Mouse (Mus musculus) limb, embryonic 10.5 days (tissue): ENCODE results near the gene Fam92a. TPM values are rescaled to one million over a fixed set of nuclear protein-coding genes. Genes with fewer than 3 reads are reported as not detected.
A peak's percentile ranks its signal among the peaks of the same experiment; 100 is the strongest.
"Not testable (repeated sequence)": the region's sequence is repeated elsewhere in the genome, so short reads cannot be mapped to it uniquely, and the experiment has no call there.

Experiments used
- DNase-seq: peaks from one replicate; pipeline ENCODE4 v3.0.0-alpha.2; 2017; ENCODE audit warnings: low spot score
- H3K27ac ChIP-seq: fragments of 300-500 bp; sonication (generic); 2 replicates; pipeline ENCODE4 v1.5.1; 2016; ENCODE audit warnings: mild to moderate bottlenecking
- H3K27me3 ChIP-seq: fragments of 300-500 bp; sonication (generic); 2 replicates; pipeline ENCODE4 v1.6.1; 2016; ENCODE audit warnings: low read depth, mild to moderate bottlenecking; ENCODE audit not compliant: poor library complexity, severe bottlenecking
- H3K36me3 ChIP-seq: fragments of 300-500 bp; sonication (generic); 2 replicates; pipeline ENCODE4 v1.6.1; 2016; ENCODE audit warnings: mild to moderate bottlenecking, moderate library complexity
- H3K4me1 ChIP-seq: fragments of 300-500 bp; sonication (generic); 2 replicates; pipeline ENCODE4 v1.6.1; 2016
- H3K4me3 ChIP-seq: fragments of 300-500 bp; sonication (generic); 2 replicates; pipeline ENCODE4 v1.5.1; 2016; ENCODE audit warnings: mild to moderate bottlenecking, moderate library complexity
- H3K9me3 ChIP-seq: fragments of 300-500 bp; sonication (generic); replicated peaks from 2 replicates; pipeline ENCODE4 v1.6.1; 2016; ENCODE audit warnings: mild to moderate bottlenecking
- WGBS: fragments of 180-500 bp; shearing (Covaris S2); methylation state at CpG from one replicate; pipeline ENCODE4 v1.1.7; 2016; 5-methylcytosine and 5-hydroxymethylcytosine counted together
- polyA plus RNA-seq: library from polyadenylated mRNA; unstranded; fragments of >200 nt; fragmentation: Nextera tagmentation; extraction: Ambion mirVana; gene quantifications from 2 replicates; pipeline ENCODE4 v1.2.1, GENCODE M21; 2016

The Fam92a gene
- 92.4 and 96.2 TPM in 2 replicates for polyA plus RNA-seq

GRCm38 (mm10) chr4:12171318-12172091, at the start of gene Fam92a:
Gene Fam92a, minus strand, starts transcription at chr4:12172015.
- Histone ChIP-seq H3K4me3 (peak within 1 kb of the TSS; percentile 69), H3K36me3 (peaks cover 29% of the 10 kb centered on the region), H3K27ac (peak within 1 kb of the TSS; percentile 97), H3K4me1 (peaks cover 8% of the 10 kb centered on the region), H3K27me3 (no peaks in the 10 kb centered on the region), H3K9me3 (no peaks in the 10 kb centered on the region)
- DNase-seq: peak; percentile 85
- under 1% methylated on average over 74 of the region's 74 CpGs for WGBS

GRCm38 (mm10) chr4:12178992-12179391, 7.2 kb upstream of the Fam92a start:
- H3K4me1 ChIP-seq: no peaks in the 10 kb centered on the region

GRCm38 (mm10) chr4:12170986-12171317, 863 bp downstream of the Fam92a start:
- H3K9me3 ChIP-seq: no peaks in the 10 kb centered on the region
- H3K4me3 ChIP-seq: peak overlapping the region; percentile 69
- H3K27ac ChIP-seq: peak overlapping the region; percentile 97
- H3K27me3 ChIP-seq: no peaks in the 10 kb centered on the region
- WGBS: 30% methylated on average over 9 of the region's 9 CpGs
- H3K4me1 ChIP-seq: peaks cover 8% of the 10 kb centered on the region
- peaks cover 35% of the 10 kb centered on the region for H3K36me3 ChIP-seq
- DNase-seq: no peak

More at GRCm38 (mm10) chr4:12178992-12179391, 7.2 kb upstream of the Fam92a start:
- Histone ChIP-seq H3K27me3 (no peaks in the 10 kb centered on the region), H3K27ac (no peak overlapping the region), H3K9me3 (no peaks in the 10 kb centered on the region), H3K4me3 (no peak overlapping the region), H3K36me3 (no peaks in the 10 kb centered on the region)
- DNase-seq: no peak
- 86% methylated on average over 10 of the region's 10 CpGs for WGBS

- no peaks in the 10 kb centered on the region; the same call in 1 of the 2 replicates for H3K9me3 ChIP-seq
- H3K27me3 ChIP-seq: no peaks in the 10 kb centered on the region
- DNase-seq: no peak
- H3K4me3 ChIP-seq: no peak overlapping the region
- H3K4me1 ChIP-seq: no peaks in the 10 kb centered on the region
- H3K27ac ChIP-seq: no peak overlapping the region
- H3K36me3 ChIP-seq: peaks cover 57% of the 10 kb centered on the region
Measured at GRCm38 (mm10) chr4:12147660-12148059, 24.2 kb downstream of the Fam92a start.

GRCm38 (mm10) chr4:12141516-12141915, 30.3 kb downstream of the Fam92a start:
- not testable (repeated sequence) for DNase-seq, H3K4me3 ChIP-seq, H3K4me1 ChIP-seq, H3K9me3 ChIP-seq, H3K27ac ChIP-seq, H3K27me3 ChIP-seq
- WGBS: 97% methylated on average over 7 of the region's 7 CpGs
- peaks cover 13% of the 10 kb centered on the region for H3K36me3 ChIP-seq

- not testable (repeated sequence) for H3K4me1 ChIP-seq, H3K36me3 ChIP-seq, DNase-seq, H3K9me3 ChIP-seq, H3K27me3 ChIP-seq, H3K27ac ChIP-seq
- WGBS: 21% methylated on average over 27 of the region's 40 CpGs
- peak overlapping the region; percentile 41 for H3K4me3 ChIP-seq
Measured at GRCm38 (mm10) chr4:12140592-12141062, 31.2 kb downstream of the Fam92a start.

- WGBS: 10% methylated on average over 19 of the region's 32 CpGs
- DNase-seq: peak; percentile 66
Measured at GRCm38 (mm10) chr4:12140141-12140567, 31.7 kb downstream of the Fam92a start, which contains the start of gene Rbm12b1. Gene Rbm12b1, plus strand, starts transcription at chr4:12140264.

More at GRCm38 (mm10) chr4:12140141-12140567, 31.7 kb downstream of the Fam92a start, which contains the start of gene Rbm12b1:
- Histone ChIP-seq H3K4me3 (peak within 1 kb of the TSS; percentile 47), H3K27ac (peak within 1 kb of the TSS; percentile 71)
- not testable (repeated sequence) for H3K9me3 ChIP-seq, H3K36me3 ChIP-seq, H3K4me1 ChIP-seq, H3K27me3 ChIP-seq

Other genes starting within 250 kb of the Fam92a start
- 0.15 and 0.24 TPM in 2 replicates for gene Gm10604, start 190.8 kb downstream of the Fam92a start, polyA plus RNA-seq
- 10.1 and 12.5 TPM in 2 replicates for gene Rbm12b2, start 82.6 kb downstream of the Fam92a start, polyA plus RNA-seq
- gene Rbm12b1, start 31.8 kb downstream of the Fam92a start, polyA plus RNA-seq: 3.3 and 4.6 TPM in 2 replicates